Mouse (Mus musculus): ENCODE results near the gene Ttyh1. TPM values are rescaled to one million over a fixed set of nuclear protein-coding genes. Genes with fewer than 3 reads are reported as not detected.

Ttyh1 gene
- total and polyA plus RNA-seq, 3 experiments: 0.15 to 0.26 TPM; not detected in 1

- H3K4me3 ChIP-seq (ENCODE audit: control insufficient read depth in 1 of 2, insufficient read depth in 1 of 2, low read depth in 2 of 2, low read length in 2 of 2): no peak overlapping the region
These were observed 35.1 kb downstream of the Ttyh1 start for GRCm38 (mm10) chr7:4154356-4154755.

GRCm38 (mm10) chr7:4154976-4155375, 35.8 kb downstream of the Ttyh1 start:
- Histone ChIP-seq H3K9me3 (replicated peaks; ENCODE audit: insufficient read depth, low read length) (no peaks in the 10 kb centered on the region), H3K4me3 (ENCODE audit: control insufficient read depth in 1 of 2, insufficient read depth in 1 of 2, low read depth in 2 of 2, low read length in 2 of 2) (no peak overlapping the region), H3K9ac (ENCODE audit: control insufficient read depth, low read depth, low read length, poor library complexity, severe bottlenecking) (no peak overlapping the region), H3K36me3 (ENCODE audit: control insufficient read depth in 1 of 2, insufficient read depth in 2 of 2, low read length in 2 of 2) (no peaks in the 10 kb centered on the region), H3K27ac (ENCODE audit: control insufficient read depth, low read depth, low read length) (no peak overlapping the region), H3K4me1 (ENCODE audit: control insufficient read depth in 1 of 2, insufficient read depth in 2 of 2, low read length in 2 of 2) (0 out of 4 replicates have a peak, but pooled peaks cover 0 to 4% of the 10 kb centered on the region in 2 experiments), H3K27me3 (ENCODE audit: control insufficient read depth in 1 of 2, insufficient read depth in 2 of 2, low read length in 2 of 2) (peaks cover 2 to 5% of the 10 kb centered on the region in 2 experiments), H3K79me2 (ENCODE audit: control insufficient read depth, insufficient read depth, low read length, poor library complexity) (no peaks in the 10 kb centered on the region)
- no peak for DNase-seq (ENCODE audit: low read depth, low spot score)
- TF ChIP-seq E2F4 (IDR thresholded peaks at IDR 0.05; ENCODE audit: borderline replicate concordance, low read depth, low read length) (no peak), TAL1 (IDR thresholded peaks at IDR 0.05; ENCODE audit: low read length) (no peak), SIN3A (IDR thresholded peaks at IDR 0.05; ENCODE audit: low read length) (no peak), POLR2AphosphoS2 (IDR thresholded peaks at IDR 0.05; ENCODE audit: low read length) (no peak), TBP (IDR thresholded peaks at IDR 0.05; ENCODE audit: low read depth, low read length) (no peak), NELFE (IDR thresholded peaks at IDR 0.05; ENCODE audit: low read depth, low read length) (no peak), MYC (IDR thresholded peaks at IDR 0.05; ENCODE audit: low read depth, low read length) (no peak), MAZ (IDR thresholded peaks at IDR 0.05; ENCODE audit: low read depth, low read length) (no peak), KAT2A (conservative IDR thresholded peaks at IDR 0.05; ENCODE audit: low read depth, low read length) (no peak), ZC3H11A (IDR thresholded peaks at IDR 0.05; ENCODE audit: low read depth, low read length) (no peak)

More at GRCm38 (mm10) chr7:4154356-4154755, 35.1 kb downstream of the Ttyh1 start:
- no peak for DNase-seq (ENCODE audit: low read depth, low spot score)
- Histone ChIP-seq H3K27me3 (ENCODE audit: control insufficient read depth in 1 of 2, insufficient read depth in 2 of 2, low read length in 2 of 2) (peaks cover 2 to 5% of the 10 kb centered on the region in 2 experiments), H3K4me1 (ENCODE audit: control insufficient read depth in 1 of 2, insufficient read depth in 2 of 2, low read length in 2 of 2) (0 out of 4 replicates have a peak, but pooled peaks cover 0 to 4% of the 10 kb centered on the region in 2 experiments), H3K79me2 (ENCODE audit: control insufficient read depth, insufficient read depth, low read length, poor library complexity) (peaks cover 2% of the 10 kb centered on the region; the same call in 1 of the 2 replicates), H3K9me3 (replicated peaks; ENCODE audit: insufficient read depth, low read length) (no peaks in the 10 kb centered on the region), H3K27ac (ENCODE audit: control insufficient read depth, low read depth, low read length) (no peak overlapping the region), H3K36me3 (ENCODE audit: control insufficient read depth in 1 of 2, insufficient read depth in 2 of 2, low read length in 2 of 2) (no peaks in the 10 kb centered on the region), H3K9ac (ENCODE audit: control insufficient read depth, low read depth, low read length, poor library complexity, severe bottlenecking) (no peak overlapping the region)
- TF ChIP-seq ZNF384 (IDR thresholded peaks at IDR 0.05; ENCODE audit: low read depth, low read length): no peak
- TF ChIP-seq MYB (IDR thresholded peaks at IDR 0.05; ENCODE audit: low read depth, low read length): no peak
- TF ChIP-seq NRF1 (IDR thresholded peaks at IDR 0.05; ENCODE audit: insufficient read depth, low read depth, low read length, poor library complexity, severe bottlenecking): no peak
- no peak for TF ChIP-seq HCFC1 (IDR thresholded peaks at IDR 0.05; ENCODE audit: low read depth, low read length)
- no peak for TF ChIP-seq E2F4 (IDR thresholded peaks at IDR 0.05; ENCODE audit: borderline replicate concordance, low read depth, low read length)
- no peak for TF ChIP-seq MAZ (IDR thresholded peaks at IDR 0.05; ENCODE audit: low read depth, low read length)
- TF ChIP-seq MXI1 (IDR thresholded peaks at IDR 0.05; ENCODE audit: low read depth, low read length): no peak
- TF ChIP-seq NELFE (IDR thresholded peaks at IDR 0.05; ENCODE audit: low read depth, low read length): no peak
- TF ChIP-seq CTCF (IDR thresholded peaks at IDR 0.05 in 2 of 3, conservative IDR thresholded peaks at IDR 0.05 in 1 of 3; ENCODE audit: control insufficient read depth in 1 of 3, insufficient read depth in 1 of 3, low read depth in 2 of 3, low read length in 3 of 3, poor library complexity in 1 of 3, severe bottlenecking in 1 of 3): no peak
- no peak for TF ChIP-seq CHD2 (IDR thresholded peaks at IDR 0.05; ENCODE audit: low read length)
- no peak for TF ChIP-seq MAX (IDR thresholded peaks at IDR 0.05; ENCODE audit: low read length)
- no peak for TF ChIP-seq RAD21 (IDR thresholded peaks at IDR 0.05; ENCODE audit: low read depth, low read length)

Measured in MEL (cell line).